In genomic region chr1:107529365-107530052, GRCm38 (mm10) we compare ENCODE assay signal across 23 mouse cellular contexts. TPM values are rescaled to one million over a fixed set of nuclear protein-coding genes. Genes with fewer than 3 reads are reported as not detected.
DNase-seq lines count a peak whose midpoint lies in the region; ATAC-seq lines count a peak whose summit lies in the region.
"Had no signal": no experiment of that assay in that cellular context is flagged by ENCODE, and none has a peak within 500 bp of the region (broad histone marks: within the 10 kb centered on the region; RNA-seq: fewer than 3 reads in every experiment).

No protein-coding gene starts in this region.

- no peak overlapping the region for H3K4me2 ChIP-seq in embryonic facial prominence, embryonic 11.5 days (ENCODE audit: low read depth, low read length)
- H3K4me2 ChIP-seq in neural tube, embryonic 11.5 days (ENCODE audit: low read depth): no peak overlapping the region
- no peak overlapping the region for H3K4me2 ChIP-seq in neural tube, embryonic 15.5 days
- H3K4me2 ChIP-seq in neural tube, embryonic 13.5 days: no peak overlapping the region
- H3K4me2 ChIP-seq: embryonic facial prominence, embryonic 13.5 days; heart, embryonic 13.5 days had no signal

- no peak overlapping the region for H3K4me3 ChIP-seq in embryonic facial prominence, embryonic 11.5 days (ENCODE audit: low read depth, low read length)
- no peak overlapping the region for H3K4me3 ChIP-seq in embryonic facial prominence, embryonic 10.5 days
- no peak overlapping the region for H3K4me3 ChIP-seq in neural tube, embryonic 11.5 days (ENCODE audit: low read depth, low read length)
- no peak overlapping the region for H3K4me3 ChIP-seq in neural tube, embryonic 15.5 days (replicated peaks)
- H3K4me3 ChIP-seq in neural tube, embryonic 13.5 days: no peak overlapping the region
- H3K4me3 ChIP-seq: embryonic facial prominence, embryonic 13.5 days; gastrocnemius, adult 2 months; heart, embryonic 13.5 days had no signal

- ATAC-seq in embryonic facial prominence, embryonic 11.5 days (replicated peaks; ENCODE audit: insufficient number of reproducible peaks, low FRiP score, low TSS enrichment, low read depth): peak; percentile 56; the same call in 1 of the 2 replicates
- ATAC-seq in neural tube, embryonic 11.5 days (ENCODE audit: insufficient read depth, low FRiP score, low TSS enrichment): peak; percentile 90
- no peak for ATAC-seq in neural tube, embryonic 15.5 days (ENCODE audit: low FRiP score)
- peak; percentile 32; the same call in 1 of the 2 replicates for ATAC-seq in neural tube, embryonic 13.5 days (ENCODE audit: low read depth)
- ATAC-seq: CD4-positive, CD25-positive, alpha-beta regulatory T cell, adult 4 months; hindbrain, postnatal 0 days had no signal

- H3K4me1 ChIP-seq in embryonic facial prominence, embryonic 11.5 days (ENCODE audit: control insufficient read depth, insufficient read depth, low read length): no peaks in the 10 kb centered on the region
- no peaks in the 10 kb centered on the region for H3K4me1 ChIP-seq in embryonic facial prominence, embryonic 10.5 days
- H3K4me1 ChIP-seq in neural tube, embryonic 11.5 days (ENCODE audit: control insufficient read depth, insufficient read depth, low read length): no peaks in the 10 kb centered on the region
- H3K4me1 ChIP-seq in neural tube, embryonic 15.5 days: no peaks in the 10 kb centered on the region
- no peaks in the 10 kb centered on the region; the same call in 1 of the 2 replicates for H3K4me1 ChIP-seq in neural tube, embryonic 13.5 days (replicated peaks)
- H3K4me1 ChIP-seq: heart, embryonic 13.5 days had no signal

- H3K9ac ChIP-seq in embryonic facial prominence, embryonic 11.5 days (replicated peaks; ENCODE audit: low read length): no peak overlapping the region
- no peak overlapping the region for H3K9ac ChIP-seq in neural tube, embryonic 11.5 days (ENCODE audit: low read length)
- H3K9ac ChIP-seq in neural tube, embryonic 15.5 days (replicated peaks): no peak overlapping the region
- H3K9ac ChIP-seq in neural tube, embryonic 13.5 days: no peak overlapping the region
- H3K9ac ChIP-seq: embryonic facial prominence, embryonic 13.5 days; heart, embryonic 13.5 days had no signal

- no peaks in the 10 kb centered on the region for H3K36me3 ChIP-seq in embryonic facial prominence, embryonic 11.5 days (replicated peaks; ENCODE audit: control insufficient read depth, insufficient read depth, low read depth, low read length)
- H3K36me3 ChIP-seq in embryonic facial prominence, embryonic 10.5 days (replicated peaks): no peaks in the 10 kb centered on the region
- H3K36me3 ChIP-seq in neural tube, embryonic 11.5 days (ENCODE audit: control insufficient read depth, insufficient read depth, low read length): no peaks in the 10 kb centered on the region
- H3K36me3 ChIP-seq in neural tube, embryonic 15.5 days: no peaks in the 10 kb centered on the region
- no peaks in the 10 kb centered on the region for H3K36me3 ChIP-seq in neural tube, embryonic 13.5 days
- H3K36me3 ChIP-seq: embryonic facial prominence, embryonic 13.5 days; heart, embryonic 13.5 days had no signal

- H3K27ac ChIP-seq in embryonic facial prominence, embryonic 11.5 days (replicated peaks; ENCODE audit: low read depth, low read length): no peak overlapping the region
- no peak overlapping the region for H3K27ac ChIP-seq in embryonic facial prominence, embryonic 10.5 days (replicated peaks)
- no peak overlapping the region for H3K27ac ChIP-seq in neural tube, embryonic 11.5 days (ENCODE audit: low read depth, low read length)
- no peak overlapping the region for H3K27ac ChIP-seq in neural tube, embryonic 15.5 days (replicated peaks)
- no peak overlapping the region for H3K27ac ChIP-seq in neural tube, embryonic 13.5 days (replicated peaks)
- H3K27ac ChIP-seq: embryonic facial prominence, embryonic 13.5 days; gastrocnemius, adult 2 months; heart, embryonic 13.5 days; hindbrain, postnatal 0 days had no signal

- WGBS in embryonic facial prominence, embryonic 11.5 days: 49% methylated on average over 5 of the region's 5 CpGs
- WGBS in embryonic facial prominence, embryonic 10.5 days: 54% methylated on average over 5 of the region's 5 CpGs
- 37% methylated on average over 5 of the region's 5 CpGs for WGBS in neural tube, embryonic 11.5 days
- 23% methylated on average over 5 of the region's 5 CpGs for WGBS in neural tube, embryonic 15.5 days
- WGBS in neural tube, embryonic 13.5 days: 31% methylated on average over 5 of the region's 5 CpGs

- no peaks in the 10 kb centered on the region for H3K9me3 ChIP-seq in embryonic facial prominence, embryonic 11.5 days (replicated peaks; ENCODE audit: control insufficient read depth, low read length)
- H3K9me3 ChIP-seq in embryonic facial prominence, embryonic 10.5 days: no peaks in the 10 kb centered on the region
- H3K9me3 ChIP-seq in neural tube, embryonic 11.5 days (ENCODE audit: control insufficient read depth, low read length): no peaks in the 10 kb centered on the region
- no peaks in the 10 kb centered on the region for H3K9me3 ChIP-seq in neural tube, embryonic 15.5 days (replicated peaks)
- no peaks in the 10 kb centered on the region for H3K9me3 ChIP-seq in neural tube, embryonic 13.5 days
- H3K9me3 ChIP-seq: embryonic facial prominence, embryonic 13.5 days; heart, embryonic 13.5 days had no signal

- intact Hi-C loops in left cerebral cortex, postnatal 10 days (cut with DNase I): no loop called here
- intact Hi-C loops in left cerebral cortex, postnatal 36 days (cut with DNase I): no loop called here

- no peaks in the 10 kb centered on the region for H3K27me3 ChIP-seq in embryonic facial prominence, embryonic 11.5 days (ENCODE audit: control insufficient read depth, insufficient read depth, low read length)
- no peaks in the 10 kb centered on the region for H3K27me3 ChIP-seq in embryonic facial prominence, embryonic 10.5 days (replicated peaks; ENCODE audit: low read depth, poor library complexity, severe bottlenecking)
- no peaks in the 10 kb centered on the region for H3K27me3 ChIP-seq in neural tube, embryonic 11.5 days (ENCODE audit: control insufficient read depth, insufficient read depth, low read length)
- H3K27me3 ChIP-seq in neural tube, embryonic 15.5 days (replicated peaks): no peaks in the 10 kb centered on the region
- no peaks in the 10 kb centered on the region for H3K27me3 ChIP-seq in neural tube, embryonic 13.5 days
- H3K27me3 ChIP-seq: embryonic facial prominence, embryonic 13.5 days; heart, embryonic 13.5 days; Patski had no signal

- peak; percentile 13 for DNase-seq in embryonic facial prominence, embryonic 11.5 days (ENCODE audit: low spot score)
- no peak for DNase-seq in embryonic facial prominence, embryonic 10.5 days (ENCODE audit: low spot score)
- no peak for DNase-seq in neural tube, embryonic 11.5 days (ENCODE audit: low spot score)
- DNase-seq in mesoderm, embryonic 11.5 days (ENCODE audit: low read depth, low spot score): peak; percentile 49
- DNase-seq in left cerebral cortex, postnatal 10 days (ENCODE audit: extremely low spot score in 1 of 2, low spot score in 2 of 2): no peak
- DNase-seq in left cerebral cortex, postnatal 36 days (ENCODE audit: low spot score in 2 of 2): no peak
- DNase-seq: adrenal gland, postnatal 10 days; cerebellum, adult 18-20 months; cerebellum, postnatal 25 days; gastrocnemius, adult 2 months; kidney, adult 11 months; lung, postnatal 14 days; thymus, adult 2 months had no signal

RNA-seq across cellular contexts. Expression of gene Serpinb2, which starts 18.3 kb away (rescaled TPM):
- polyA plus RNA-seq in embryonic facial prominence, embryonic 11.5 days (2014; fragmentation: Nextera tagmentation; extraction: Ambion mirVana): 0.18 and 0.47 TPM in 2 replicates
- 0.25 TPM in 1 of 2 replicates, not detected in the other for polyA plus RNA-seq in embryonic facial prominence, embryonic 10.5 days (2016; fragmentation: Nextera tagmentation; extraction: Ambion mirVana)
- 0.11 and 0.64 TPM in 2 replicates for polyA plus RNA-seq in neural tube, embryonic 11.5 days (2014; fragmentation: Nextera tagmentation; extraction: Ambion mirVana)
- polyA plus RNA-seq in neural tube, embryonic 15.5 days (2015; fragmentation: Nextera tagmentation; extraction: Ambion mirVana): 0.40 TPM in 1 of 2 replicates, not detected in the other
- polyA plus RNA-seq in neural tube, embryonic 13.5 days (2015; fragmentation: Nextera tagmentation; extraction: Ambion mirVana): 0.32 and 0.47 TPM in 2 replicates
- total RNA-seq in left cerebral cortex, postnatal 10 days (2021): not detected
- total RNA-seq in left cerebral cortex, postnatal 36 days (2021): not detected
- total RNA-seq: gastrocnemius, adult 2 months; layer of hippocampus, postnatal 10 days; megakaryocyte-erythroid progenitor cell, adult 5-6 weeks had no signal
- polyA plus RNA-seq: CD4-positive, CD25-positive, alpha-beta regulatory T cell, adult 4 months; heart, embryonic 13.5 days; stomach, embryonic 14.5 days had no signal

Comparison
In these comparisons a context has a peak if more than half of its experiments do, and no peak if none do; other contexts are left out.
1. DNase-seq: peak in embryonic facial prominence, embryonic 11.5 days (single experiment) and mesoderm, embryonic 11.5 days (single experiment); none in embryonic facial prominence, embryonic 10.5 days (single experiment), neural tube, embryonic 11.5 days (single experiment), left cerebral cortex, postnatal 10 days (0 of 2) and left cerebral cortex, postnatal 36 days (0 of 2).